Mouse (Mus musculus) heart, adult 2 months (tissue): ENCODE measurements at regions not wholly inside any gene's neighbourhood (a gene's known extent, or its start where the extent isn't known, plus 50 kb on each side); places are given as distances from the start of the nearest gene placed in this dataset.

Experiments used
- CTCF ChIP-seq: fragments of 200-600 bp; IDR thresholded peaks from 2 replicates; pipeline ENCODE4 v1.8.1; 2022; ENCODE audit warnings: antibody characterized with exemption, mild to moderate bottlenecking, moderate library complexity
- POLR2A ChIP-seq: fragments of 200-500 bp; IDR thresholded peaks from 2 replicates; pipeline ENCODE4 v1.6.1; 2011; ENCODE audit warnings: mild to moderate bottlenecking, low read depth, low read length, control low read depth; ENCODE audit not compliant: insufficient read depth

- TF ChIP-seq POLR2A (no peak), CTCF (peak; percentile 56)
Measured at GRCm38 (mm10) chr19:56201738-56202480, 85.0 kb upstream of the Habp2 start.
